Mouse (Mus musculus): Measurements from ENCODE around the gene Olfr1241.

Gene Olfr1241

GRCm38 (mm10) chr2:89487026-89487425 lies at the start of gene Olfr1241:
TSS of gene Olfr1241 (minus strand) at chr2:89487126.
- DNase-seq: no peak

GRCm38 (mm10) chr2:89531387-89531786 lies 44.5 kb upstream of the Olfr1241 start, which contains the start of gene Olfr1243:
TSS of gene Olfr1243 (minus strand) at chr2:89531487.
- no peak for DNase-seq

GRCm38 (mm10) chr2:89498235-89498634 lies 11.3 kb upstream of the Olfr1241 start, which contains the start of gene Olfr1242:
TSS of gene Olfr1242 (minus strand) at chr2:89498335.
- DNase-seq: no peak

- no peak for DNase-seq
Measured at GRCm38 (mm10) chr2:89442900-89443299, 44.0 kb downstream of the Olfr1241 start, which contains the start of gene Olfr1240. TSS of gene Olfr1240 (minus strand) at chr2:89443000.
